Mouse (Mus musculus): ENCODE results near the gene Wwox. TPM values are rescaled to one million over a fixed set of nuclear protein-coding genes. Genes with fewer than 3 reads are reported as not detected.

Gene Wwox
- total RNA-seq, 2 experiments from 2014 or later, result 4.9 to 5.4 TPM

DNA sequence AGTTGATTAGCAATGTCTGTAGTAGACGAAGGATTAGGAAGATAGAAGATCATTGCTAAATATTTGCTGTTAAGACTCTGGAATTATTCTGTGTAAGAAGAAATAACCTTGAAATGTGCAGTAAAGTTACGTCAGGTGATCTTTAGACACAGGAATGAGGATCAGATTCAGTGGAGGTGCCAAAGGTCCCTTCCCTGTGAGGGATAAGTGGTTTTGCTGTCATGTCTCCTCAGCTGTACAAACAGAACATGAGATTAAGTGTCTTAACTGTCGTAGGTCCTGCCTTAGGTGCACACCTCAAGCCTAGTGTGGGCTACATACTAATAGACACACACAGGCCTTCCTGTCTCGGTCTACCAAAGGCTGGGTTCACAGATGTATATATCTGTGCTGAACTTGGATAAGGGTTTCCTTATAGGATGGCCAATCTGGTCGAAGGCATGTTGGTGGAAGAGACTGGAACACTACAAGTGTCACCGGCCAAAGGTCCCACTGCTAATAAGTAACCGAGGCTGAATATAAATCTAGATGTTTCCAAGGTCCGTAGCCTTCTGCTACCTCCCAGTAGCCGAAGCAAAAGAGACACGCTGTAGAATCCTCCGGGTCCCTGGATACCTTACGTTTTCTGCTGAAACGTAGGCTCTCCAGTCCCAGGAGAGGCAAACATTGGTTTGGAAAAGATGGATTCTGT, 746.8 kb downstream of the Wwox start:
- no peak for ATAC-seq (ENCODE audit: poor library complexity, severe bottlenecking)

DNA sequence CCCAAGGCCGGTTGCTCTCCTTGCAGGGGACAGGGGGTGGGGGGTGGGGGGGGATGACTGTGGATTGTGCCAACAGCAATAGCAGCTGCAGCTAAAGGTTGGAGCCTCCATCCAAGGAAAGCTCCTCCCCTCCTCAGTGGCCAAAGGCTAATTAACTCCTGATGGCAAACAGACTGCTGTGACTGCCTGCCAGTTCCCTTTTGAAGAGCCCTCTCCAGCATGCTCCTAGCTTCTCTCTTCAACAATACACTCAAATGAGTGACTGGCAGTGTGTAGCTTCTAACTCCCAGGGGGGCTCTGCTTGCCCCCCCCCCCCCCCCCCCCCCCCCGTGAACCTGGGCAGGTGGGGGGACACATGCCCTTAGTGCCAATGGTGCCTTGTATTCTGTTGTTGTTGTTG, 747.4 kb downstream of the Wwox start:
- no peak for ATAC-seq (ENCODE audit: poor library complexity, severe bottlenecking)

GRCm38 (mm10) chr8:115188446-115188845, 749.0 kb downstream of the Wwox start:
- ATAC-seq (ENCODE audit: poor library complexity, severe bottlenecking), result no peak

DNA sequence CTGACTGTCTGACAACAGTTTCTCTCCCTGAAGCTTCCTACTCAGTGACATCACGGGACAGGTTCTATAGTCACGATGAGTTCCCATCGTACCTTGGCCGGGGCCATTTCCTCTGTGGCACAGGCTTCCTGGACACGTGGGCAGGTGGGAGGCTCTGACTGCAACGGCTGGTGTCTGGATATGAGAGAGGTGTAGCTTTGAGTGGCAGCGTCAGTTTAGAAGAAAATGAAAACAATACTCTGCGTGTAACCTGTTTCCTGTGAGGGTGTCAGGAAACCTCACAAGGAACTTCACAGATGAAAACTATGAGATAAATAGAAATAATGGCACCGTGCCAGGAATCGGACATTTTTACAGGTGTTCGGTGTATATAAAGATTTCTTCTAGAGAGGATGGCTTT, 750.4 kb downstream of the Wwox start:
- peak; percentile 73 for ATAC-seq (ENCODE audit: poor library complexity, severe bottlenecking)

- no peak for ATAC-seq (ENCODE audit: poor library complexity, severe bottlenecking)
Observed at GRCm38 (mm10) chr8:115193767-115194166, 754.3 kb downstream of the Wwox start.

GRCm38 (mm10) chr8:115195334-115195733, 755.9 kb downstream of the Wwox start:
- no peak for ATAC-seq (ENCODE audit: poor library complexity, severe bottlenecking)

DNA sequence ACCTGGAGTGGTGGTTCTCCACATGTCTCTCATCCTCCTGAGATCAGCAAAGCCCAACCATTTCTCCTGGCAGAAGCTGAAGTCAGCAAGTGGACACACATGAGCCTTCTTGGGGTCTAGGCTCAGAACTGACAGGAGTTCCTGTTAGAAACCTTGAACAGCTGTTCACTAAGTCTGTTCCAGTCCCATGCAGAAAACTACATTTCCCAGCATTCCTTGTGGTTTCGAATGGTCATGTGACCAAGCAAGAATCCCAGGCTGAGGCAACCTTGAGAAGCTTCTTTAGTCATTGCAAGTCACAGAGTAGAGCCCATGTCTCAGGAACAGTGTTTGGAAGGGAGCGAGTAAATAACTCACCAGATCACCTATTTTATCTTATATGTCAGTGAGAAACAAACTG, 757.4 kb downstream of the Wwox start:
- no peak for ATAC-seq (ENCODE audit: poor library complexity, severe bottlenecking)

- ATAC-seq (ENCODE audit: poor library complexity, severe bottlenecking), result no peak
Observed at GRCm38 (mm10) chr8:115199204-115199603, 759.7 kb downstream of the Wwox start.

DNA sequence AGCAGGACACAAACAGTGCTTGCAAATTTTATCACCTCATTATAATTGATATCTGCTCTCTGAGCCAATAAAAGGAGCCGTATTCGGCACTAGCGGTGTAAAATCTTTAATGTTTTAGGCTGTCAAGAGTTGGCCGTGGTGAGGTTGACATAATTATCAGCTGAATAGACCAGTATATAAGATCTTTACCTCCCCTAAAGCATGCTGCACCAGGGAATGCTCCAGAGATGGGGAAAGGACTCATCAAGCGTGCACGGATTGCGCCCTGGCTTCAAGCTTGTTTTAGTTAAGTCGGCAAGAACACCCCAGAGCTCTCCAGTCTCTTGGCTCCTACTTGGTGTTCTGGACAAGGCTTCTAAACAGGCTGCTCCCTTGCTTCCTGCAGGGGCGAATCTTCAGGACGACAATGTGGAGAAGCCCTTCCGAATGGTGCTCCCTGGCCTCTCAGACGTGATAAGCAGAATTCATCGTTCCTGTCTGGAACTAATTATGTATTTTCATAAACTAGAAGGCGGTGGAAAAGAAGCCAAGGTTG, 760.2 kb downstream of the Wwox start:
- ATAC-seq (ENCODE audit: poor library complexity, severe bottlenecking), result no peak

DNA sequence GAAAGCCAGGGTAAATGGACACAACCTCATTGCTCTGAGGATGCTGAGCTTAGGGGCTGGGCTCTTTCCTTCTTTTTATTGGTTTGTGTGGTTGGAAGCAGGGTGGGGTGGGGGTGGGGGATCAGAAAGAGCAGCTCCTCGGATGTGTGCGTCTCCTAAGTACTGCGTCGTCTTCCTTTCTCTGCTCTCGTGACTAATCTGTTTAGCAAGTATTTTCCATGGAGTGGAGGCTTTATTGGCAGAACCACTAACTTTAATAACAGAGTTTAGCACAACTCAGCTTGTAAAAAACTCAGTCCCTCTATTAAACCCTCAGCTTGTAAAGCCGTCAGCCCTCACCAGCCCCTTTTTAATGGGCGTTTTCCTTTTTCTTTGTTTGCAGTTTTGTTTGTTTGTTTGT, 762.3 kb downstream of the Wwox start:
- no peak for ATAC-seq (ENCODE audit: poor library complexity, severe bottlenecking)

DNA sequence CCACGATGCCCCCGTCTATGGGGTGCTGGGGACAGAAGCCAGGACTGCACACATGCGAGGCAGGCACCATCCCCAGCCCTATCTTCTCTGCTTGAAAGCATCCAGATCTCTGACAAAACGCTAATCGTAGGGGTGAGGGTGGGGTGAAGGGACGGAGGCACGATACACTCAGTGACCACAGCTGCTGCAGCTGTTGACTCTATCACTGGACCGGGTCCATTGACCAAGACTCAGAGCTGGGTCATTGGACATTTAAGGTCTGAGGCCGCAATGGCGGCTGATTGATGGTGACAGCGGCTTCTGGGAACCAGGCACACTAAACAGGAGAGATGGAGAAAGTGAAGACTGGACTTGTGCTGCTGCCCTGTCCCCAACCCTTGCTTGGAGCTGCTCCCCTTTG, 768.0 kb downstream of the Wwox start:
- ATAC-seq (ENCODE audit: poor library complexity, severe bottlenecking), result no peak

DNA sequence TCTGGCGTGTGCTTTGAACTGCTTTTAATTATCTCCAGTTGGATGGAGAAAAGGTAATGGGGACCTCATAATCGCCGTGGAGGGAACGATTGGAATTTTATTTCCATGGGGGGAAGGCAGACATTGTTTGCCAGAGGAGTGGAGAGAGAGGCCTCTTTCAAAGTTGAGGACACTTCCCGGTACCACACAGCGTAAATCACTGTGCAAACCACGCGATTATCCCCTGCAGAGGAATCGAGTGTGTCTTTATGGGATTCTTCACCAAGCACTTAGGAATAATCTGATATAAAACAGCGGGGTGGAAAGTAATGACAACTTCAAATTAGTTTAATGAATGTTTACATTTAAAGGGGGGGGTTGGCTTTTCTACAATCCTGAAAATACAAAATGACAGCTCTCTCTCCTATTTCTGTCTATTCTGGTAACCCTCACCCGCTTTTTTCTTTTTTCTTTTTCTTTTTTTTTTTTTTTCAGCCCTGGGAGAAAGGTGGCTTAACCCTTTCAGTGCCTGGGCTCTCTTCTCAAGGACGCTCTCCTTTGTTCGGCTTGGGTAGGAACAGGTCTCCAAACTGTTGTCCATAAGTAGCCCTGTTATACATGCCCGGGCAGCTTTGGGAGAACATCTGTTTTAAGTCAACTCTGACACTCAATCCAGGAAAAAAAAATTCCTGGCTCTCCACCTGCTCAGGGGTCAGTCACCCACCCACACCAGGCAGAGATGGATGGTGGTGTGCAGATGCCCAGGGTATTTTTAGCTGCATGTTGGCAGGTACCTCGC, 769.1 kb downstream of the Wwox start:
- ATAC-seq (ENCODE audit: poor library complexity, severe bottlenecking), result no peak

DNA sequence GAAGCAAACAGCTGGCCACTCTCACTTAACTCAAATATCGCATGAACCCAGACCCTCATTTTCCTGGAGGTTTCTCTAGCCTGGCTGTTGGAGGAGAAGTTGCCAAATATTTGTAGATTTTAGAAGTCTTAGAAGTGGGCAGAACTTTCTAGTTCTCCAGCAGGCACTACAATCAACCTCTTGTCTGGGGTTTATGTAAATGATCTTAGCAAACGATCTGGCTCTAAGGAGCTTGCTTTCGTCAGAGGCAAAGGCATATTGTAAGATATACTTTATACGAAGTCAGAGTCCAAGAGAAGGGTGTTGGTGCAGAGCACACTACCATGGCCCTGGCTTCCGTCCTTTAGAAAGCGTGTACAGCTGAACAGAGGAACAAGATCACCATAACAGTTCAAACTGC, 770.6 kb downstream of the Wwox start:
- no peak for ATAC-seq (ENCODE audit: poor library complexity, severe bottlenecking)

DNA sequence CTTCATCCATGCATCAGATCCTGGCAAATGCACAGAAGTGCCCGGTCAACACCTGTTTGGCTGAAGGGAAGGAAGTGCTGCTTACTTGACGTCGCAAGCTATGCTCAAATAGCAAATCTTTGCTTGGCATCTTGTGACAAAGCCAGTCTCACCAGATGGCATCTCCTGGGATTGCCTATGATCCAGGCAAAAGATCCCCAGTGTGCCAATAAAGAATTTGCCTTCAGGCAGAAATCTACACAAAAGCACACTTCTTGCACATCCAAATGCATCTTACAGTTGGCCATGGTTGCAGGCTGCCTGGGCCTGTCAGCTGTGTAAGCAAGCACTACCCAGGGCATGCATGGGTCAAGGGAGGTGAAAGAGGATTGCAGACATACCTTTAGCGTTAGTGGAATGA, 773.7 kb downstream of the Wwox start:
- ATAC-seq (ENCODE audit: poor library complexity, severe bottlenecking), result no peak

DNA sequence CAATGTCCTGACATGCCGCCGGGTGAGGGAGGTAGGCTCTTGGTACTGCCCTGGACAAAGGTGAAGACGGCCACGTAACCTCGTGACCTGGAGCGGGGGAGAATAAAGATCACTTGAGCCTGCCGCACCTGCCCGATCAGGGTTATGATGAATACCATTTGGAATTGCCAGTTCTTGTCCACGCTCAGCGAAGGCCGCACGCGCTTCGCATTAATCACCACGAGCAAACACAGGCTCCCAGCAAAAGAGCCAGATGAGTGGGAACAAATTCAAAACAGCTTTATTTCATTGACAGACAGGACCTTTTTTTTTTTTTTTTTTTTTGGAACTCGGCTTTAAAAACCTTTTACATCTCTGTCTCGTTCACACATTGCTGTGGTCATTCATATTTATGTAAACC, 775.4 kb downstream of the Wwox start:
- no peak for ATAC-seq (ENCODE audit: poor library complexity, severe bottlenecking)

- no peak for ATAC-seq (ENCODE audit: poor library complexity, severe bottlenecking)
Observed at GRCm38 (mm10) chr8:115216801-115217200, 777.3 kb downstream of the Wwox start.

- no peak for ATAC-seq (ENCODE audit: poor library complexity, severe bottlenecking)
Observed at GRCm38 (mm10) chr8:115222545-115222944, 783.1 kb downstream of the Wwox start.

GRCm38 (mm10) chr8:115226781-115227583, 787.5 kb downstream of the Wwox start:
- ATAC-seq (ENCODE audit: poor library complexity, severe bottlenecking), result peak; percentile 61

DNA sequence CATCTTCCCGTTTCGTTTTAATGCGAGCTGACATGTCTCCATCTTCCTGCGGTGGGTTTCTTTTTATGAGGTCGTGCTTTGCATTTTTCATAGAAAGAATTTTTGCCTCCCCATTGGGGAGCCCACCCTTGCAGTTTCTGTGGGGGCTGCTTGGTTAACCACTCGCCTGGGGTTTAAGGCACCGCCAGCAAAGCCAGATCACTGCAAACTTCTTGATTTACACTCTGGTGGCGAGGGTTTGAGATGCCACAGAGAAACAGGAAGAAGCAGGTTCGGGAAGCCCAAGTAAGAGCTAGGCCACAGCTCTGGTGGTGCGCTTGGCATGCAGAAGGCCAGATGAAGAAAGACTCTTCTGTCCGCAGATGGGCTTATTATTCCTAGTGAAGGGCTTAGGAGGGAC, 789.4 kb downstream of the Wwox start:
- peak; percentile 62 for ATAC-seq (ENCODE audit: poor library complexity, severe bottlenecking)

- peak; percentile 93 for ATAC-seq (ENCODE audit: poor library complexity, severe bottlenecking)
Observed at GRCm38 (mm10) chr8:115234068-115234467, 794.6 kb downstream of the Wwox start.

DNA sequence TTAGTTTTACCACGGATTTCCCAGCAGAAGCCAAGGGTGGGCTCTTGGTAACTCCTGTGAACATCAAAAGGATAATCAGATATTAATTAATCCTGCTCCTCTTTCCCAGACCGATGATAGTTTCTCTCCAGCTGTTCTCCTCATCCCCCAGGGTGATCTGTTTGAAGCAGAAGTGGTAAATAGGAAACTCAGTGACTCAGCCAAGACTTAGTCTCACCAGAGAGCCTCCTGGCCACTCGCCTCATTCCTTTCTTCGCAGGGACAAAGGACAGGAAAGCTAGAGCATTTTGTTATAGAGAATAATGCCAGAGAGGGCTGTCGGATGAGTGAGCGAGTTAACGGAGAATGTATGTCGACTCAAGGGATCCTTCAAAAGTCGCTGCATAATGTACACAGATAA, 798.1 kb downstream of the Wwox start:
- ATAC-seq (ENCODE audit: poor library complexity, severe bottlenecking), result no peak
